Mouse (Mus musculus): ENCODE data around the gene Acap1.

GRCm38 (mm10) chr11:69919053-69919452 lies 23.7 kb upstream of the Acap1 start:
- TF ChIP-seq CTCF (IDR thresholded peaks at IDR 0.05; ENCODE audit: control insufficient read depth, insufficient read depth, low read length) (no peak), POLR2A (IDR thresholded peaks at IDR 0.05; ENCODE audit: borderline replicate concordance, control insufficient read depth, low read depth, low read length) (no peak)

Data from bone marrow, adult 2 months (tissue).